Mouse (Mus musculus) retina, embryonic 14.5 days (tissue): ENCODE data around the gene Ly6g6e.
"Not testable (repeated sequence)": the region's sequence is repeated elsewhere in the genome, so short reads cannot be mapped to it uniquely, and the experiment has no call there.

ENCODE experiments used
- DNase-seq: peaks from one replicate; pipeline ENCODE4 v3.0.0-alpha.2; 2015; ENCODE audit warnings: low spot score

Gene Ly6g6e

DNA sequence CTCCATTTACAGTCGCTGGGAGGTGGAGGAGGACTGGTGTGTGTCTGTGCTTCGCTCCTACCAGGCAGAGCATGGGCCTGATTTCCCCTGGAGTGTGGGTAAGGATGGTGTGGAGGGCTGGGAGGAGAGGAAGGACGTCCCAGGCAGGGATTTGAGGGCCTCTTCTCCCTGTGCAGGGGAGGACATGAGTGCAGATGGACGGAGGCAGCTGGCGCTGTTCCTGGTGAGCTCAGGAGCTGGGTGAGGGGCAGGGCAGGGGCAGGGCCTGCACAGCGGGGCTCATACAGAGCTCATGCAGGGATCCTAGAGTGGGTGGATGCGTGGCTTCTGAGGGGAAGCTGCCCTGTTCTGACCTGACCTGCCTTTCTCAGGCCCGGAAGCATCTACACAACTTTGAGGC lies 25.6 kb downstream of the Ly6g6e start:
- no peak for DNase-seq

DNA sequence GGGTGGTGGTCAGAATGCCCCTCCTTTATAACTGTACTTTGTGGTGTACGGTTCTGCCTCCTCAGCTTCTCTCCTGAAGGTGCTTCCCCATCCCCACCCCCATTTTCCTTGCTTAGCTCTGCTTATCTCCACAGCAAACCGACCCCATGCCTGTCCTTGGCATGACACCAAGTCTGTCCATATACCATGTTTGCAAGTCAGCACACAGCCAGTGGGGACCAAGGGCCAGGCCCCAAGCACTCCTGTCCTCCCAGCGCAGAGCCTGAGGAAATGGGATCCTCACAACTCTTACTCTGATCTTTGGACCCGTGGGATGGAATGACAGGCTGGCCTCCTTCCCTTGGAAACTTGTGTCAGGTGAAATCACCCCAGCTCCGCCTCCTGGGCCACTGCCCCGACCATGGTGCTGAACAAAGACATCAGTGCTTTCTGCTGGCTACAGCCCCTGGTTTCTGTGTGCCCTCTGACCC lies 26.6 kb downstream of the Ly6g6e start:
- DNase-seq, result no peak

DNA sequence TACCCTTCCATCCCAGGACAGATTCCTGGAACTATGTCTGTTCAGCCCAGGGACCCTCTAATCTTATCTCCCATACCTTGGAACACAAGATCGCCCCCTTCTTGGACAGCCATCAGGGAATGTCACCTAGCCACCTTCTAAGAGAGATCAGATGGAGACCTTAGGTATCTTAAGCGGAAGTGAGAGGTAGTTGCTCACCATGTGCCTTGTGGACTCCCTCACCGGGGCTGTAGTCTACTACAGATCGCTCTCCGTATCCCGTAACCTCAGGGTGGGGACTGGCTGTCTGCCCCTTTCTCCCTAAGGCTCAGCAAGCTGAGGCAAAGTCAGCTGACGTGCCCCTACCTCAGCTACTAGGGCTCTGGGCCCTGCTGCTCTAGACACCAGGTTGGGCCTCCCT lies 27.4 kb downstream of the Ly6g6e start:
- DNase-seq, result no peak

GRCm38 (mm10) chr17:35104754-35105153 lies 28.1 kb downstream of the Ly6g6e start:
- no peak for DNase-seq

GRCm38 (mm10) chr17:35105740-35106389 lies 29.2 kb downstream of the Ly6g6e start:
- DNase-seq, result peak; percentile 75

DNA sequence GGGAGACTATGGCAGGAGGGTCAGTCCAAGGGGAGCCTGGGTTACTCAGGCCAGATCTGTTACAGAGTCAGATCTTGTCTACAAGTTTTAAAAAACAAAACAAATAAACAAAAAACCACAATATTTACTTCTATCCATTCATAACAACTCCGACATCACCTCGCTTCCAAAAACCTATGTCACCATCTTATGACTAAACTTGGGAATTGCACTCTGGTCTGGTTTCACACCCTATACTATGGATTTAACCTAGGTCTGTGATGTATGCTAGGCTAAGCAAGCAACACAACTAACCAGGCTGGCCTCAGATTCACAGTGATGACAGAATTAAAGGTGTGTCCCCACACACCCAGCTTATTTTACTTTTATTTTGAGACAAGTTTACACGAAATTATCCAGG lies 29.8 kb downstream of the Ly6g6e start:
- DNase-seq, result peak; percentile 20

GRCm38 (mm10) chr17:35108097-35108496 lies 31.4 kb downstream of the Ly6g6e start, which contains the start of gene Ly6g5c:
Gene Ly6g5c (plus strand): TSS chr17:35108279.
- no peak for DNase-seq

- no peak for DNase-seq
These were observed 35.1 kb downstream of the Ly6g6e start for GRCm38 (mm10) chr17:35111774-35112173.

GRCm38 (mm10) chr17:35115046-35116019 lies 38.6 kb downstream of the Ly6g6e start, which contains the start of gene Ly6g5b:
Gene Ly6g5b (minus strand): TSS chr17:35115428.
- peak; percentile 26 for DNase-seq

DNA sequence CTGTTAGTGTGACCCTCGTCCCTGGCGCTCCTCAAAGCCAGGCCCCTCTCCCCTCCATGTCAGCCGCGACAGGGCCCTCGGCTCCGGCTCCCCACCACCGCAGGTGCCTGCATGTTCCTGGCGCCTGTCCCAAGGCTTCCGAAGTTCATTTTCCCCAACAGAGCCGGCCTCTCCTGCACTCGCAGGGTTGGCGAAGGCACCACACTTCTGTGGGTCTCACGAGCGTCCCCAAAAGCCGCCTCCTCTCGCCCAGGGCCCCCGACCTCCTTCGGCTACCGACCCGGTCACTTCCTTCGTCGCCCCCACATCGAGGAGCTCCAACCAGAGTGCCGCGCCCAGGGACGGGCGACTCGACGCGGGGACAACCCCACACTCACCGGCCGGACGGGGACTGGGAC lies 44.0 kb downstream of the Ly6g6e start:
- no peak for DNase-seq

GRCm38 (mm10) chr17:35121143-35121799 lies 44.6 kb downstream of the Ly6g6e start, which contains the start of gene Gpank1:
Gene Gpank1 (plus strand): TSS chr17:35121455.
- DNase-seq, result peak; percentile 100

- DNase-seq, result peak; percentile 81
These were observed 45.2 kb downstream of the Ly6g6e start, which contains the start of gene Csnk2b for GRCm38 (mm10) chr17:35121871-35122303. Gene Csnk2b (minus strand): TSS chr17:35122053.

DNA sequence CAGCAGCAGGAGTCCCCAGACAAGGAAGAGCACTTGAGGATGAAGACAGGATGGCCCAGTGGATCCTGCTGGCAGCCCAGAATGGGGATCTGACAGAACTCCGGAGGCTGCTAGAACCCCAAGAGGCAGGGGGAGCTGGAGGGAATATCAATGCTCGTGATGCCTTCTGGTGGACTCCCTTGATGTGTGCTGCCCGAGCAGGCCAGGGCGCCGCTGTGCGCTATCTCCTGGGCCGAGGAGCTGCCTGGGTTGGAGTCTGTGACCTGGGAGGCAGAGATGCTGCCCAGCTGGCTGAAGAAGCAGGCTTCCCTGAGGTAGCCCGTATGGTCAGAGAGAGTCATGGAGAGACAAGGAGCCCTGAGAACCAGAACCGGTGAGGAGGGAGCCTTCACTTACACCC lies 46.6 kb downstream of the Ly6g6e start:
- DNase-seq, result not testable (repeated sequence)

DNA sequence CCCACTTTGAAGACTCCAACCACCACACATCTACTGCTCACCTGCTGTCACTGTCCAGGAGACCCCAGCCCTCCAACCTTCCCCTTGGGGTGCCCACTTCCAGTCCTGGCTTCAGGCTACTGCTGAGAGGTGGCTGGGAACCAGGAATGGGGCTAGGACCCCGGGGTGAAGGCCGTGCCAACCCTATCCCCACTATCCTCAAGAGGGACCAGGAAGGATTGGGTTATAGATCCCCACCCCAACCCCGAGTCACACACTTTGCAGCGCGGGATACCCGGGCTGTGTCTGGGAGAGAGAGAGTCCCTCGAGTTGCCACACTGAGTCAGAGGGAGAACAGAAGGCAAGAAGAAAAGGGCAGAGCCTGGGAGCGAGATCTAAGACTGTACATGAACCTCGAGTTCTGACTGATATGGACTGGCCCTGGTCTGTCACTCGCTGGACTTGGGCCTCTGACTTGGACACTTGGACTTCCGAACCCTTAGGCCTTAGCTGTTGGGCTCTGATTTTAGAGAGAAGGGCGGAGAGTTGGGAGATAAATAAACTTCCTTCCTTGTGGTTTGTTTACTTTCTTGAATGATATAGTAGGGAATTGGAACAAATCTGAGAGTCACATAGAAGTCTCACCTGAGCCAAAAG lies 47.7 kb downstream of the Ly6g6e start:
- DNase-seq, result not testable (repeated sequence)

DNA sequence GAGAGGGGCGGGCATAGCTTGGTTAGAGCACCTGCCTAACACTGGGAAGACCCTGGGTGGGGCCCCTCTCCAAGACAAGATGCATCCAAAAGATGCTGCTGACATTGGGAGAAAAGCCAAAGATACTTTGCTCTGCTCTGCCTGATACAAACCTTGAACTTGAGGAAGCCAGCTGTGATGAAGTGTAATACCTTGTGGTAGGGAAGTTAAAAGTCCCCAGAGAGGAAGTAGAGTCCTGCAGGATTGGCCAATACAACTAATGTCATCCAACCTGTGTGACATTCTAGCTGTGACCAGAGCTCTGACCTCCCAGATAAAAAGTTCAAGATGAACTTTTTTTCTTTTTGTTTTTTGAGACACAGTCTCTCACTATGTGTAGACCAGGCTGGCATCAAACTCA lies 48.4 kb downstream of the Ly6g6e start:
- DNase-seq, result no peak

- no peak for DNase-seq
These were observed 48.9 kb downstream of the Ly6g6e start for GRCm38 (mm10) chr17:35125578-35125977.

DNA sequence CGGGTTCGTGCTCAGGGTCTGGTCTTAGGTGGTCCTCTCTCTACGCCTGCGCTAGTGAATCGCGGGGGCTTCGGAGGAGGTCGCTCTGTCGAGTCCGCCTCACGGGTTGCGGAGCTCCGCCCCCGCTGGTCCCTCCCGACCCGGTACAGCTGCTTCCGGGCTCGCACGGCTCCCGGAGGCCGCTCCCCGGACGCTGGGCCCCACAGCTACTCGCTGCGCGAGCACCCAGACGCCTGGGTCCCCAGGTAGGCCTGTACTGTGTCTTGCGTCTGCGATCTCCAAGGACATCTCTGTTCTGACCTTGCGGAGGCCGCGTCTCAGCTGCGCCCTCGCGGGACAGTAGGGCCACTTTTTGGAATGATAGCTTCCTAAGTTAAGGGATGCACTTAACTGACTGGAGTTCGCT lies 49.5 kb downstream of the Ly6g6e start, which contains the start of gene D17H6S53E:
D17H6S53E (plus strand) TSS at position 168 of the 406 bp plus-strand sequence.
- peak; percentile 76 for DNase-seq

DNA sequence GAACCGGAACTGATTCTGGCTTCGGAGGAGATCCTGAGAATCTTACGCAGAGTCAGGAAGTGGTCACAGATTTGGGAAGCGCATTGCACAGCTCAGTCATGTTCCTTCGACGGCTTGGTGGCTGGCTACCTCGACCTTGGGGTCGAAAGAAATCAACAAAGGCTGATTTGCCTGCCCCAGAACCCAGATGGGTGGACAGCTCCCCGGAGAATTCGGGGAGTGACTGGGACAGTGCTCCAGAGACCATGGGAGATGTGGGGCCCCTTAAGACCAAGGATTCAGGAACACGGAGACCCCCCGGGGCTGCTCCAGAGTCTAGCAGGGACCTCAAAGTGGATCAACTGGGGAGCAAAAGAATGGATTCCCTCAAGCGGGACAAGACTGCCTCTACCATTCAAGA lies 50.3 kb downstream of the Ly6g6e start:
- DNase-seq, result no peak
